Mouse (Mus musculus) liver, postnatal 0 days (tissue): ENCODE measurements around the gene Dnttip2. TPM values are rescaled to one million over a fixed set of nuclear protein-coding genes. Genes with fewer than 3 reads are reported as not detected.

Experiments
- ATAC-seq: fragments of 200-750 bp; cut with Nextera tagmentation; 2 replicates; pipeline ENCODE4 v1.8.0; 2017; ENCODE audit warnings: mild to moderate bottlenecking, moderate library complexity
- DNase-seq: peaks from one replicate; pipeline ENCODE4 v3.0.0-alpha.2; 2016
- H3K27ac ChIP-seq: fragments of 300-500 bp; sonication (generic); 2 replicates; pipeline ENCODE4 v1.5.1; 2014; ENCODE audit warnings: antibody characterized with exemption, moderate library complexity, mild to moderate bottlenecking, low read depth
- H3K27me3 ChIP-seq: fragments of 300-500 bp; sonication (generic); 2 replicates; pipeline ENCODE4 v1.6.1; 2014; ENCODE audit warnings: low read length, control low read depth, mixed read lengths; ENCODE audit not compliant: insufficient read depth
- H3K36me3 ChIP-seq: fragments of 300-500 bp; sonication (generic); replicated peaks from 2 replicates; pipeline ENCODE4 v1.6.1; 2014; ENCODE audit warnings: mild to moderate bottlenecking, control low read depth, low read length, moderate library complexity, mixed read lengths; ENCODE audit not compliant: insufficient read depth
- H3K4me1 ChIP-seq: fragments of 300-500 bp; sonication (generic); 2 replicates; pipeline ENCODE4 v1.6.1; 2014; ENCODE audit warnings: antibody characterized with exemption, mild to moderate bottlenecking, control low read depth; ENCODE audit not compliant: insufficient read depth
- H3K4me2 ChIP-seq: fragments of 300-500 bp; sonication (generic); 2 replicates; pipeline ENCODE4 v1.6.1; 2014; ENCODE audit warnings: low read depth, mild to moderate bottlenecking, low read length, moderate library complexity, mixed read lengths
- H3K4me3 ChIP-seq: fragments of 300-500 bp; sonication (generic); 2 replicates; pipeline ENCODE4 v1.5.1; 2014; ENCODE audit warnings: low read depth, low read length
- H3K9ac ChIP-seq: fragments of 300-500 bp; sonication (generic); replicated peaks from 2 replicates; pipeline ENCODE4 v1.6.1; 2014; ENCODE audit warnings: mild to moderate bottlenecking, moderate library complexity
- H3K9me3 ChIP-seq: fragments of 300-500 bp; sonication (generic); 2 replicates; pipeline ENCODE4 v1.6.1; 2016; ENCODE audit warnings: mild to moderate bottlenecking, control low read depth, low read length, mixed read lengths
- CTCF ChIP-seq: sonication (generic); IDR thresholded peaks from 2 replicates; pipeline ENCODE4 v1.5.1; 2016; ENCODE audit warnings: antibody characterized with exemption, low read depth
- EP300 ChIP-seq: IDR thresholded peaks from 2 replicates; pipeline ENCODE4 v1.6.1; 2016; ENCODE audit warnings: antibody characterized with exemption, low read depth, mild to moderate bottlenecking
- WGBS: fragments of 180-500 bp; shearing (Covaris S2); extraction: QIAGEN DNeasy Blood & Tissue Kit; methylation state at CpG from one replicate; pipeline ENCODE4 v1.1.7; 2014; ENCODE audit not compliant: insufficient replicate concordance; 5-methylcytosine and 5-hydroxymethylcytosine counted together
- microRNA counts: library from miRNA; unstranded; fragments of <30 nt; microRNA quantifications from one replicate; lab custom pipeline; 2015
- microRNA-seq: library from miRNA; unstranded; fragments of <30 nt; microRNA quantifications from one replicate; pipeline ENCODE4, GENCODE M21; 2016
- polyA plus RNA-seq: library from polyadenylated mRNA; unstranded; fragments of >200 nt; fragmentation: Nextera tagmentation; extraction: Ambion mirVana; gene quantifications from 2 replicates; pipeline ENCODE4 v1.2.1, GENCODE M21; 2015

Dnttip2 gene
- polyA plus RNA-seq, 1 experiment from 2014 or later = 25.3 TPM

GRCm38 (mm10) chr3:122333902-122334301 is 59.7 kb downstream of the Dnttip2 start:
- Histone ChIP-seq H3K27me3 (no peaks in the 10 kb centered on the region), H3K9me3 (no peaks in the 10 kb centered on the region), H3K4me1 (no peaks in the 10 kb centered on the region), H3K4me2 (no peak overlapping the region), H3K36me3 (no peaks in the 10 kb centered on the region), H3K4me3 (no peak overlapping the region), H3K9ac (no peak overlapping the region), H3K27ac (no peak overlapping the region)
- no peak for DNase-seq
- ATAC-seq = no peak
- TF ChIP-seq EP300 (no peak), CTCF (no peak)
- 50% methylated on average over 7 of the region's 7 CpGs for WGBS

GRCm38 (mm10) chr3:122334375-122334774 is 60.2 kb downstream of the Dnttip2 start:
- Histone ChIP-seq H3K36me3 (no peaks in the 10 kb centered on the region), H3K9ac (no peak overlapping the region), H3K9me3 (no peaks in the 10 kb centered on the region), H3K4me2 (no peak overlapping the region), H3K27me3 (no peaks in the 10 kb centered on the region), H3K4me1 (no peaks in the 10 kb centered on the region), H3K4me3 (no peak overlapping the region), H3K27ac (no peak overlapping the region)
- WGBS = 37% methylated on average over 7 of the region's 7 CpGs
- TF ChIP-seq CTCF (no peak), EP300 (no peak)
- ATAC-seq = no peak
- DNase-seq = no peak

MicroRNA genes within 50 kb of the gene (microRNA counts, 519-probe panel; counts per million panel counts)
- not detected for microRNA mmu-miR-760 (lab: Ali Mortazavi, UCI)

Small RNA genes within 50 kb of the gene (microRNA-seq; reads per million reads assigned to microRNA genes)
- gene Gm22903 (not detected), gene Mir760 (2.4 reads per million)

Other genes with a start within 250 kb of the Dnttip2 start
- gene Abca4, start 229.9 kb upstream of the Dnttip2 start, polyA plus RNA-seq = 0.22 and 0.40 TPM in 2 replicates
- gene Gclm, start 28.8 kb upstream of the Dnttip2 start, polyA plus RNA-seq = 391 and 407 TPM in 2 replicates
- gene Bcar3, start 19.7 kb downstream of the Dnttip2 start, polyA plus RNA-seq = 11.2 and 12.6 TPM in 2 replicates